Mouse (Mus musculus): Measurements from ENCODE around the gene Gga3.

DNA sequence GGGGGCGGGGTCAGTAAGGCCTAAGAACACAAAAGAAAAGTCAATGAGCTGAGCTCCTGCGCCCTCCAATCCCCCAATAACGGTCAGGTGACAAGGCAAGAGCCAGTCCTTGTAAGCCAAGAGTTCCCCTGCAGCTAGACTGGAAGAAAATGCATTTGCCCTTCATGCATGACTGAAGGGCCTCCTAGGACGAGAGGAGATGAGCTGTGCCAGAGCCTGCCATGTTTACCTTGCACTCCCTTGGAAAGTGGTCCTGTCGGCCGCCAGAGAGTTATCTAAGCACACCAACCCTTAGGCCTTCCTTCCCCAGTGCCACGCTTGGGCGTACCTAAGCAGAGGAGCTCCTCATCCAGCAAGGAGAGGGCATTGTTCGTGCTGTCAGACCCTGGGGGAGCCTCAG lies 15.9 kb downstream of the Gga3 start:
- TF ChIP-seq CTCF (conservative IDR thresholded peaks at IDR 0.05; ENCODE audit: insufficient read depth, insufficient read length, low read depth, low read length) (no peak), POLR2A (IDR thresholded peaks at IDR 0.05; ENCODE audit: low read depth, low read length) (no peak)

Measured in kidney, adult 2 months (tissue).